Mouse (Mus musculus): ENCODE measurements around the gene Pigyl. TPM values are rescaled to one million over a fixed set of nuclear protein-coding genes. Genes with fewer than 3 reads are reported as not detected.
"Not testable (repeated sequence)": the region's sequence is repeated elsewhere in the genome, so short reads cannot be mapped to it uniquely, and the experiment has no call there.

The Pigyl gene
- polyA plus RNA-seq, 1 experiment from 2014 or later, result 34.6 TPM

GRCm38 (mm10) chr9:22150249-22150693 lies 6.4 kb upstream of the Pigyl start:
- H3K4me3 ChIP-seq (ENCODE audit: low read depth, low read length); H3K9ac ChIP-seq (ENCODE audit: low read depth, low read length); H3K4me2 ChIP-seq (ENCODE audit: low read depth, low read length); H3K36me3 ChIP-seq (ENCODE audit: control insufficient read depth, insufficient read depth); ATAC-seq (ENCODE audit: low read depth); H3K27me3 ChIP-seq (ENCODE audit: control insufficient read depth, insufficient read depth, low read depth, low read length); H3K27ac ChIP-seq (ENCODE audit: low read length); H3K9me3 ChIP-seq (replicated peaks; ENCODE audit: control insufficient read depth, low read length): not testable (repeated sequence)
- WGBS (ENCODE audit: insufficient replicate concordance), result 61% methylated on average over 7 of the region's 7 CpGs
- H3K4me1 ChIP-seq (ENCODE audit: control insufficient read depth, low read depth, low read length), result peaks cover 10% of the 10 kb centered on the region

GRCm38 (mm10) chr9:22150946-22151345 lies 5.7 kb upstream of the Pigyl start:
- ATAC-seq (ENCODE audit: low read depth), result no peak
- H3K9ac ChIP-seq (ENCODE audit: low read depth, low read length), result no peak overlapping the region
- no peaks in the 10 kb centered on the region for H3K36me3 ChIP-seq (ENCODE audit: control insufficient read depth, insufficient read depth)
- H3K4me2 ChIP-seq (ENCODE audit: low read depth, low read length), result no peak overlapping the region
- no peak overlapping the region for H3K27ac ChIP-seq (ENCODE audit: low read length)
- no peaks in the 10 kb centered on the region for H3K27me3 ChIP-seq (ENCODE audit: control insufficient read depth, insufficient read depth, low read depth, low read length)
- H3K4me1 ChIP-seq (ENCODE audit: control insufficient read depth, low read depth, low read length), result peaks cover 16% of the 10 kb centered on the region
- 67% methylated on average over 2 of the region's 2 CpGs for WGBS (ENCODE audit: insufficient replicate concordance)
- H3K9me3 ChIP-seq (replicated peaks; ENCODE audit: control insufficient read depth, low read length), result no peaks in the 10 kb centered on the region
- H3K4me3 ChIP-seq (ENCODE audit: low read depth, low read length), result no peak overlapping the region

GRCm38 (mm10) chr9:22153810-22154209 lies 2.8 kb upstream of the Pigyl start:
- Histone ChIP-seq H3K4me2 (ENCODE audit: low read depth, low read length) (no peak overlapping the region), H3K27ac (ENCODE audit: low read length) (no peak overlapping the region), H3K9ac (ENCODE audit: low read depth, low read length) (no peak overlapping the region), H3K9me3 (replicated peaks; ENCODE audit: control insufficient read depth, low read length) (no peaks in the 10 kb centered on the region), H3K4me3 (ENCODE audit: low read depth, low read length) (no peak overlapping the region), H3K27me3 (ENCODE audit: control insufficient read depth, insufficient read depth, low read depth, low read length) (no peaks in the 10 kb centered on the region), H3K4me1 (ENCODE audit: control insufficient read depth, low read depth, low read length) (peaks cover 28% of the 10 kb centered on the region), H3K36me3 (ENCODE audit: control insufficient read depth, insufficient read depth) (no peaks in the 10 kb centered on the region)
- ATAC-seq (ENCODE audit: low read depth), result no peak
- whole genome bisulfite sequencing (ENCODE audit: insufficient replicate concordance), result 67% methylated on average over 3 of the region's 3 CpGs

- Histone ChIP-seq H3K4me2 (ENCODE audit: low read depth, low read length) (peak overlapping the region; percentile 67), H3K36me3 (ENCODE audit: control insufficient read depth, insufficient read depth) (no peaks in the 10 kb centered on the region), H3K4me3 (ENCODE audit: low read depth, low read length) (peak overlapping the region; percentile 84), H3K9me3 (replicated peaks; ENCODE audit: control insufficient read depth, low read length) (no peaks in the 10 kb centered on the region), H3K27ac (ENCODE audit: low read length) (no peak overlapping the region), H3K4me1 (ENCODE audit: control insufficient read depth, low read depth, low read length) (peaks cover 19% of the 10 kb centered on the region), H3K27me3 (ENCODE audit: control insufficient read depth, insufficient read depth, low read depth, low read length) (no peaks in the 10 kb centered on the region), H3K9ac (ENCODE audit: low read depth, low read length) (peak overlapping the region; percentile 17; the same call in 1 of the 2 replicates)
- 11% methylated on average over 10 of the region's 10 CpGs for WGBS (ENCODE audit: insufficient replicate concordance)
- ATAC-seq (ENCODE audit: low read depth), result no peak
Measured at GRCm38 (mm10) chr9:22155614-22156013, 1.0 kb upstream of the Pigyl start.

- H3K4me3 ChIP-seq (ENCODE audit: low read depth, low read length), result peak overlapping the region; percentile 84
- WGBS (ENCODE audit: insufficient replicate concordance), result 64% methylated on average over 34 of the region's 34 CpGs
Measured at GRCm38 (mm10) chr9:22157516-22158265, 1.0 kb downstream of the Pigyl start.

GRCm38 (mm10) chr9:22161299-22161698 lies 4.7 kb downstream of the Pigyl start:
- no peaks in the 10 kb centered on the region for H3K9me3 ChIP-seq (replicated peaks; ENCODE audit: control insufficient read depth, low read length)
- H3K9ac ChIP-seq (ENCODE audit: low read depth, low read length), result no peak overlapping the region
- WGBS (ENCODE audit: insufficient replicate concordance), result 54% methylated on average over 6 of the region's 6 CpGs
- no peak overlapping the region for H3K4me3 ChIP-seq (ENCODE audit: low read depth, low read length)
- no peak for ATAC-seq (ENCODE audit: low read depth)
- no peaks in the 10 kb centered on the region for H3K36me3 ChIP-seq (ENCODE audit: control insufficient read depth, insufficient read depth)
- H3K4me2 ChIP-seq (ENCODE audit: low read depth, low read length), result no peak overlapping the region
- peaks cover 20% of the 10 kb centered on the region for H3K27me3 ChIP-seq (ENCODE audit: control insufficient read depth, insufficient read depth, low read depth, low read length)
- H3K27ac ChIP-seq (ENCODE audit: low read length), result no peak overlapping the region
- peaks cover 11% of the 10 kb centered on the region for H3K4me1 ChIP-seq (ENCODE audit: control insufficient read depth, low read depth, low read length)

More at GRCm38 (mm10) chr9:22157516-22158265, 1.0 kb downstream of the Pigyl start:
- H3K27ac ChIP-seq (ENCODE audit: low read length), result no peak overlapping the region
- no peaks in the 10 kb centered on the region for H3K27me3 ChIP-seq (ENCODE audit: control insufficient read depth, insufficient read depth, low read depth, low read length)
- peak overlapping the region; percentile 97 for H3K4me2 ChIP-seq (ENCODE audit: low read depth, low read length)
- no peaks in the 10 kb centered on the region for H3K9me3 ChIP-seq (replicated peaks; ENCODE audit: control insufficient read depth, low read length)
- no peaks in the 10 kb centered on the region for H3K36me3 ChIP-seq (ENCODE audit: control insufficient read depth, insufficient read depth)
- ATAC-seq (ENCODE audit: low read depth), result no peak
- H3K9ac ChIP-seq (ENCODE audit: low read depth, low read length), result peak overlapping the region; percentile 91
- peaks cover 19% of the 10 kb centered on the region for H3K4me1 ChIP-seq (ENCODE audit: control insufficient read depth, low read depth, low read length)

- H3K9me3 ChIP-seq (replicated peaks; ENCODE audit: control insufficient read depth, low read length), result peaks cover 4% of the 10 kb centered on the region
- peaks cover 9% of the 10 kb centered on the region for H3K4me1 ChIP-seq (ENCODE audit: control insufficient read depth, low read depth, low read length)
- H3K36me3 ChIP-seq (ENCODE audit: control insufficient read depth, insufficient read depth), result no peaks in the 10 kb centered on the region
- WGBS (ENCODE audit: insufficient replicate concordance), result 58% methylated on average over 9 of the region's 9 CpGs
- no peak overlapping the region for H3K4me3 ChIP-seq (ENCODE audit: low read depth, low read length)
- no peak overlapping the region for H3K4me2 ChIP-seq (ENCODE audit: low read depth, low read length)
- no peak overlapping the region for H3K9ac ChIP-seq (ENCODE audit: low read depth, low read length)
- no peak overlapping the region for H3K27ac ChIP-seq (ENCODE audit: low read length)
- H3K27me3 ChIP-seq (ENCODE audit: control insufficient read depth, insufficient read depth, low read depth, low read length), result peaks cover 20% of the 10 kb centered on the region
- no peak for ATAC-seq (ENCODE audit: low read depth)
Measured at GRCm38 (mm10) chr9:22162305-22162704, 5.7 kb downstream of the Pigyl start.

GRCm38 (mm10) chr9:22162912-22163311 lies 6.3 kb downstream of the Pigyl start:
- Histone ChIP-seq H3K27ac (ENCODE audit: low read length) (no peak overlapping the region), H3K4me3 (ENCODE audit: low read depth, low read length) (no peak overlapping the region), H3K27me3 (ENCODE audit: control insufficient read depth, insufficient read depth, low read depth, low read length) (peaks cover 20% of the 10 kb centered on the region), H3K4me2 (ENCODE audit: low read depth, low read length) (no peak overlapping the region), H3K9ac (ENCODE audit: low read depth, low read length) (no peak overlapping the region), H3K36me3 (ENCODE audit: control insufficient read depth, insufficient read depth) (no peaks in the 10 kb centered on the region), H3K9me3 (replicated peaks; ENCODE audit: control insufficient read depth, low read length) (peaks cover 4% of the 10 kb centered on the region), H3K4me1 (ENCODE audit: control insufficient read depth, low read depth, low read length) (peaks cover 3% of the 10 kb centered on the region; the same call in 1 of the 2 replicates)
- no peak for ATAC-seq (ENCODE audit: low read depth)
- WGBS (ENCODE audit: insufficient replicate concordance), result 68% methylated on average over 7 of the region's 7 CpGs
